In genomic region chr12:51971070-51971664, GRCm38 (mm10) we compare ENCODE assay signal across 8 mouse cellular contexts. TPM values are rescaled to one million over a fixed set of nuclear protein-coding genes. Genes with fewer than 3 reads are reported as not detected.
DNase-seq lines count a peak whose midpoint lies in the region; ATAC-seq and TF ChIP-seq lines count a peak whose summit lies in the region.

Heatr5a (minus strand) TSS chr12:51971321.

- H3K36me3 ChIP-seq in heart, embryonic 10.5 days = no peaks in the 10 kb centered on the region
- no peaks in the 10 kb centered on the region for H3K36me3 ChIP-seq in kidney, embryonic 16.5 days (ENCODE audit: insufficient read depth, low read length)
- no peaks in the 10 kb centered on the region for H3K36me3 ChIP-seq in liver, adult 2 months (ENCODE audit: control insufficient read depth, insufficient read depth, low read length)
- no peaks in the 10 kb centered on the region for H3K36me3 ChIP-seq in myocyte (ENCODE audit: control insufficient read depth, insufficient read depth)
- H3K36me3 ChIP-seq in splenic B cell, adult 2 months (ENCODE audit: control insufficient read depth, insufficient read depth, low read length, poor library complexity, severe bottlenecking) = no peaks in the 10 kb centered on the region

- no peak for TF ChIP-seq POLR2A in bone marrow macrophage, adult 2 months (IDR thresholded peaks at IDR 0.05; ENCODE audit: borderline replicate concordance, low read depth, low read length)
- TF ChIP-seq POLR2A in embryonic fibroblast, embryonic 13.5 days (IDR thresholded peaks at IDR 0.05; ENCODE audit: low read depth, low read length) = peak; percentile 88
- peak; percentile 73 for TF ChIP-seq POLR2A in liver, adult 2 months (IDR thresholded peaks at IDR 0.05; ENCODE audit: extremely low read depth, insufficient read depth, low read length)
- TF ChIP-seq POLR2A in myocyte (IDR thresholded peaks at IDR 0.05; ENCODE audit: insufficient read length, low read depth) = peak; percentile 87

- under 1% methylated on average over 53 of the region's 53 CpGs for WGBS in heart, embryonic 10.5 days
- under 1% methylated on average over 50 of the region's 53 CpGs for WGBS in kidney, embryonic 16.5 days
- WGBS in liver, adult 2 months = under 1% methylated on average over 49 of the region's 53 CpGs

- no peaks in the 10 kb centered on the region for H3K9me3 ChIP-seq in heart, embryonic 10.5 days
- H3K9me3 ChIP-seq in kidney, embryonic 16.5 days (ENCODE audit: low read length) = 0 out of 2 replicates have a peak, but pooled peaks cover 5% of the 10 kb centered on the region

- H3ac ChIP-seq in myocyte (ENCODE audit: control insufficient read depth, insufficient read length) = peak within 1 kb of the TSS; percentile 58

- peak; percentile 99 for ATAC-seq in kidney, embryonic 16.5 days (ENCODE audit: low FRiP score, low TSS enrichment)

- H3K9ac ChIP-seq in kidney, embryonic 16.5 days (replicated peaks; ENCODE audit: low read length) = peak within 1 kb of the TSS; percentile 89
- peak within 1 kb of the TSS; percentile 94 for H3K9ac ChIP-seq in liver, adult 2 months (ENCODE audit: low read depth, low read length)

- no peaks in the 10 kb centered on the region for H3K79me2 ChIP-seq in liver, adult 2 months (ENCODE audit: control insufficient read depth, insufficient read depth, low read length)
- peaks cover 21% of the 10 kb centered on the region for H3K79me2 ChIP-seq in myocyte (ENCODE audit: control insufficient read depth, insufficient read depth)

- peak; percentile 86 for DNase-seq in A20 (ENCODE audit: low read depth, low spot score)
- peak; percentile 95 for DNase-seq in heart, embryonic 10.5 days (ENCODE audit: low spot score)
- DNase-seq in liver, adult 2 months (ENCODE audit: extremely low read depth, low read depth, low spot score) = peak; percentile 72
- DNase-seq in splenic B cell, adult 2 months (ENCODE audit: low read depth, low spot score) = peak; percentile 81

- H3K4me2 ChIP-seq in kidney, embryonic 16.5 days (replicated peaks; ENCODE audit: low read depth, low read length) = peak within 1 kb of the TSS; percentile 64
- H3K4me2 ChIP-seq in myocyte (ENCODE audit: low read depth) = peak within 1 kb of the TSS; percentile 87

- peak within 1 kb of the TSS; percentile 78 for H3K27ac ChIP-seq in bone marrow macrophage, adult 2 months (ENCODE audit: insufficient read depth, low read depth, low read length)
- H3K27ac ChIP-seq in embryonic fibroblast, embryonic 13.5 days (ENCODE audit: insufficient read depth, low read length) = peak within 1 kb of the TSS; percentile 96
- H3K27ac ChIP-seq in heart, embryonic 10.5 days = peak within 1 kb of the TSS; percentile 96
- H3K27ac ChIP-seq in kidney, embryonic 16.5 days (ENCODE audit: low read length) = peak within 1 kb of the TSS; percentile 94
- peak within 1 kb of the TSS; percentile 78 for H3K27ac ChIP-seq in liver, adult 2 months (replicated peaks; ENCODE audit: insufficient read depth, low read depth, low read length)

- no peaks in the 10 kb centered on the region for H3K27me3 ChIP-seq in heart, embryonic 10.5 days (ENCODE audit: insufficient read depth, poor library complexity, severe bottlenecking)
- no peaks in the 10 kb centered on the region for H3K27me3 ChIP-seq in kidney, embryonic 16.5 days (ENCODE audit: insufficient read depth, low read length)
- no peaks in the 10 kb centered on the region for H3K27me3 ChIP-seq in liver, adult 2 months (ENCODE audit: control insufficient read depth, insufficient read depth, low read length)
- no peaks in the 10 kb centered on the region for H3K27me3 ChIP-seq in myocyte (ENCODE audit: control insufficient read depth, insufficient read depth, insufficient read length)
- H3K27me3 ChIP-seq in splenic B cell, adult 2 months (ENCODE audit: control insufficient read depth, insufficient read depth, low read length, poor library complexity, severe bottlenecking) = no peaks in the 10 kb centered on the region

- peaks cover 26% of the 10 kb centered on the region for H3K4me1 ChIP-seq in bone marrow macrophage, adult 2 months (ENCODE audit: control insufficient read depth, insufficient read depth, low read length)
- H3K4me1 ChIP-seq in embryonic fibroblast, embryonic 13.5 days (ENCODE audit: control insufficient read depth, insufficient read depth, low read length) = no peaks in the 10 kb centered on the region
- H3K4me1 ChIP-seq in heart, embryonic 10.5 days = peaks cover 8% of the 10 kb centered on the region; the same call in 1 of the 2 replicates
- H3K4me1 ChIP-seq in kidney, embryonic 16.5 days (ENCODE audit: insufficient read depth, low read length) = peaks cover 10% of the 10 kb centered on the region; the same call in 1 of the 2 replicates
- no peaks in the 10 kb centered on the region for H3K4me1 ChIP-seq in liver, adult 2 months (ENCODE audit: control insufficient read depth, insufficient read depth, low read length)

- H3K4me3 ChIP-seq in bone marrow macrophage, adult 2 months (ENCODE audit: insufficient read depth, low read length) = peak within 1 kb of the TSS; percentile 83
- peak within 1 kb of the TSS; percentile 68 for H3K4me3 ChIP-seq in embryonic fibroblast, embryonic 13.5 days (ENCODE audit: insufficient read depth, low read length)
- peak within 1 kb of the TSS; percentile 89 for H3K4me3 ChIP-seq in heart, embryonic 10.5 days
- peak within 1 kb of the TSS; percentile 97 for H3K4me3 ChIP-seq in kidney, embryonic 16.5 days (ENCODE audit: low read length)
- peak within 1 kb of the TSS; percentile 95 for H3K4me3 ChIP-seq in liver, adult 2 months (ENCODE audit: insufficient read depth, low read depth, low read length)
- peak within 1 kb of the TSS; percentile 53 for H3K4me3 ChIP-seq in myocyte

- TF ChIP-seq CTCF in bone marrow macrophage, adult 2 months (IDR thresholded peaks at IDR 0.05; ENCODE audit: low read depth, low read length) = no peak
- no peak for TF ChIP-seq CTCF in embryonic fibroblast, embryonic 13.5 days (IDR thresholded peaks at IDR 0.05; ENCODE audit: borderline replicate concordance, insufficient read depth, low read length)
- TF ChIP-seq CTCF in liver, adult 2 months (IDR thresholded peaks at IDR 0.05; ENCODE audit: low read depth, low read length) = no peak

TF ChIP-seq in myocyte, 11 proteins besides CTCF, POLR2A, EP300 and RAD21:
- TF ChIP-seq MYOG (IDR thresholded peaks at IDR 0.05; ENCODE audit: control insufficient read depth in 1 of 3, insufficient read depth in 1 of 3, insufficient read length in 2 of 3, low read depth in 2 of 3) = peak in 1 of 3 experiments; percentile 56
- peak in 2 of 3 experiments; percentile 2 to 50 for TF ChIP-seq MYOD1 (IDR thresholded peaks at IDR 0.05; ENCODE audit: control insufficient read depth in 1 of 3, insufficient read length in 2 of 3, low read depth in 2 of 3)
- TF ChIP-seq POLR2AphosphoS2 (IDR thresholded peaks at IDR 0.05; ENCODE audit: insufficient read length, low read depth) = peak; percentile 70
- TF ChIP-seq CEBPB (IDR thresholded peaks at IDR 0.05; ENCODE audit: insufficient read depth, poor library complexity, severe bottlenecking) = no peak
- peak; percentile 6 for TF ChIP-seq TCF3 (IDR thresholded peaks at IDR 0.05; ENCODE audit: insufficient read length, low read depth)
- TF ChIP-seq SRF (IDR thresholded peaks at IDR 0.05; ENCODE audit: control insufficient read depth, insufficient read length, low read depth) = peak; percentile 89
TF ChIP-seq in myocyte: peak in this region for 5.

RNA-seq across cellular contexts. Expression of gene Heatr5a, which starts in this region (rescaled TPM):
- 37.9 and 41.6 TPM in 2 replicates for polyA plus RNA-seq in bone marrow macrophage, adult 2 months (2012; ENCODE audit: insufficient read depth, insufficient read length, missing spikeins)
- polyA plus RNA-seq in embryonic fibroblast, embryonic 13.5 days (2011; ENCODE audit: insufficient read length, low read depth, missing spikeins) = 54.1 and 66.3 TPM in 2 replicates
- polyA plus RNA-seq in heart, embryonic 10.5 days (2016; fragmentation: Nextera tagmentation; extraction: Ambion mirVana) = 14.3 and 15.6 TPM in 2 replicates
- polyA plus RNA-seq in kidney, embryonic 16.5 days (2015; fragmentation: Nextera tagmentation; extraction: Ambion mirVana) = 9.4 and 10.5 TPM in 2 replicates
- total RNA-seq in liver, adult 2 months (2014; rRNA removed) = 8.1 and 10.3 TPM in 2 replicates
- 9.1 and 9.6 TPM in 2 replicates for polyA plus RNA-seq in liver, adult 2 months (2012; rRNA removed)
- polyA plus RNA-seq in myocyte (2012; fragmentation: generic; extraction: Trizol) = 10.3 TPM

Comparison
In these comparisons a context has a peak if more than half of its experiments do, and no peak if none do; other contexts are left out.
1. Peak in every context shown above with its lines: DNase-seq, ATAC-seq, H3K4me3 ChIP-seq and H3K27ac ChIP-seq.